Mouse (Mus musculus) kidney, adult 8-10 months (tissue): ENCODE measurements around the gene Ncam1.

Source experiments
- DNase-seq, 2 experiments: peaks; one replicate each; pipeline ENCODE4 v3.0.0; 2022

The Ncam1 gene

GRCm38 (mm10) chr9:49618699-49619392, 179.9 kb downstream of the Ncam1 start:
- no peak for DNase-seq

GRCm38 (mm10) chr9:49618266-49618665, 180.5 kb downstream of the Ncam1 start:
- no peak for DNase-seq

- DNase-seq = peak; percentile 8 to 41
Observed at GRCm38 (mm10) chr9:49617216-49617615, 181.5 kb downstream of the Ncam1 start.

- no peak for DNase-seq
Observed at GRCm38 (mm10) chr9:49612387-49612786, 186.3 kb downstream of the Ncam1 start.

GRCm38 (mm10) chr9:49608191-49608590, 190.5 kb downstream of the Ncam1 start:
- DNase-seq = no peak

GRCm38 (mm10) chr9:49606717-49607116, 192.0 kb downstream of the Ncam1 start:
- DNase-seq = no peak

- DNase-seq = peak; percentile 4 to 14
Observed at GRCm38 (mm10) chr9:49606317-49606716, 192.4 kb downstream of the Ncam1 start.

GRCm38 (mm10) chr9:49605791-49606190, 192.9 kb downstream of the Ncam1 start:
- DNase-seq = peak in 1 of 2 experiments; percentile 7

GRCm38 (mm10) chr9:49605351-49605750, 193.4 kb downstream of the Ncam1 start:
- DNase-seq = no peak

GRCm38 (mm10) chr9:49601215-49601614, 197.5 kb downstream of the Ncam1 start:
- DNase-seq = no peak

GRCm38 (mm10) chr9:49595635-49596348, 202.9 kb downstream of the Ncam1 start:
- no peak for DNase-seq

- no peak for DNase-seq
Observed at GRCm38 (mm10) chr9:49594876-49595634, 203.7 kb downstream of the Ncam1 start.

GRCm38 (mm10) chr9:49593951-49594536, 204.7 kb downstream of the Ncam1 start:
- no peak for DNase-seq

GRCm38 (mm10) chr9:49592006-49592405, 206.7 kb downstream of the Ncam1 start:
- DNase-seq = no peak

GRCm38 (mm10) chr9:49590261-49590660, 208.5 kb downstream of the Ncam1 start:
- DNase-seq = no peak

GRCm38 (mm10) chr9:49577136-49577535, 221.6 kb downstream of the Ncam1 start:
- DNase-seq = no peak

GRCm38 (mm10) chr9:49571695-49572510, 226.8 kb downstream of the Ncam1 start:
- no peak for DNase-seq

- no peak for DNase-seq
Observed at GRCm38 (mm10) chr9:49570731-49571694, 227.7 kb downstream of the Ncam1 start.

- no peak for DNase-seq
Observed at GRCm38 (mm10) chr9:49570033-49570660, 228.6 kb downstream of the Ncam1 start.

GRCm38 (mm10) chr9:49565846-49566245, 232.9 kb downstream of the Ncam1 start:
- no peak for DNase-seq

GRCm38 (mm10) chr9:49558941-49559340, 239.8 kb downstream of the Ncam1 start:
- DNase-seq = no peak
